Mouse (Mus musculus) layer of hippocampus, postnatal 36 days (tissue): ENCODE data around the gene C130050O18Rik. TPM values are rescaled to one million over a fixed set of nuclear protein-coding genes. Genes with fewer than 3 reads are reported as not detected.

ENCODE experiments used
- DNase-seq, 2 experiments: peaks; one replicate each; pipeline ENCODE4 v3.0.0; 2022
- total RNA-seq, 2 experiments: library from RNA; stranded (reverse); gene quantifications; 2 replicates each; pipeline ENCODE4 v1.2.3; 2021

C130050O18Rik gene
- total RNA-seq, 2 experiments from 2014 or later: 0.20 TPM; not detected in 1

DNA sequence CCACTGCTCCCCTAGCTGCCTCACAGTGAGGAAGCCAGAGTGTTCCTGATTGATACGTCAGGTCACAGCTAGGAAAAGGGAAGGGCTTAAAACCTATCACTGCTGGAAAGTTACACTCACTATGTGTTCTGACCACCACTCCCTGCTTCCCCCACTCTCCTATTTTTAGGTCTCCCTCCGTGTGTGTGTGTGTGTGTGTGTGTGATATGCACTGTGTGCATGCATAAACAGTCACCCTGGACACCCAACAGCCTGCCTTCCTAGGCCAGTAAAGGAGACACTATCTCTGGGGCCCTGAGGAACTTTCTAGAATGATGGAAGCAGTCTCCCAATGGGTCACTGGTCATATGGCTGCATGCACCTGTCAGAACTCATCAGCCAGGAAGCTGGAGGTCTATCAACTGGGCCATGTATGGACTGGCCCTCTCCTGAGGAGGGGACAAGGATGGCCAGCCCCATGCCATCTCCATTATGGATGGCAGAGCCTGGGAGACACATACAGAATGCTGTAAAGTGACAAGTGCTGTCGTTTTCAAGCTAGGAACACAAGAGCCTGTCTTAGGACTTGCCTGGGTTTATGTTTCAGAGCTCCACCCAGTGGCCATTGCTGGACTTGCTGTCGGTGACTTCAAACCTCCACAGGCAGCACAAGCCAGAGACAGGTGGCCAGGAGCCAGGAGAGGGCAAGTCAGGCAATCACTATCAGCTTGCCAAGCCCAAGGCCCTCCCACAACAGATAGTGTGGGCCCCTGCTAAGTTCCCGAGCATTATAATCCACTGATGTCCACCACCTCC, 6.9 kb upstream of the C130050O18Rik start:
- DNase-seq: peak; percentile 88

DNA sequence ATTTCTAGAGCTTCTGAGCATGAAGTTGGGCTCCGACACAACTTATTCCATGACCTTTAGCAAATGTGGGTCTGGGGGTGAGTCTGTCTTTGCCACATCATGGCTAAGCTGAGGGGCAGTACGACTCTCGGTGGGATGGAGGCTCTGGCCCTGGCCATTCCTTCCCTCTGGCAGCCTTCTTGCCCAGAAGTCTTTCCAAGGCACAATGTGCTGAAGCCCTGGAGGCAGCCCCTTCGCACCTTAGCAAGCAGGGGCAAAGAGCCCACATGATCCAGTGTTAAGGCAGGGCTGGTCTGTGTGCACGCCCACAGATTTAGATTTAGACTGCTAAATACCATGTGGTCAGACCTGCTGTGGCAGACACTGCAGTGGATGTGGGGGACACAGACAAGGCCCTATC, 6.3 kb upstream of the C130050O18Rik start:
- no peak for DNase-seq

- DNase-seq: no peak
Observed at GRCm38 (mm10) chr5:139399991-139400390, 5.1 kb upstream of the C130050O18Rik start.

GRCm38 (mm10) chr5:139402106-139402505, 3.0 kb upstream of the C130050O18Rik start:
- DNase-seq: no peak

DNA sequence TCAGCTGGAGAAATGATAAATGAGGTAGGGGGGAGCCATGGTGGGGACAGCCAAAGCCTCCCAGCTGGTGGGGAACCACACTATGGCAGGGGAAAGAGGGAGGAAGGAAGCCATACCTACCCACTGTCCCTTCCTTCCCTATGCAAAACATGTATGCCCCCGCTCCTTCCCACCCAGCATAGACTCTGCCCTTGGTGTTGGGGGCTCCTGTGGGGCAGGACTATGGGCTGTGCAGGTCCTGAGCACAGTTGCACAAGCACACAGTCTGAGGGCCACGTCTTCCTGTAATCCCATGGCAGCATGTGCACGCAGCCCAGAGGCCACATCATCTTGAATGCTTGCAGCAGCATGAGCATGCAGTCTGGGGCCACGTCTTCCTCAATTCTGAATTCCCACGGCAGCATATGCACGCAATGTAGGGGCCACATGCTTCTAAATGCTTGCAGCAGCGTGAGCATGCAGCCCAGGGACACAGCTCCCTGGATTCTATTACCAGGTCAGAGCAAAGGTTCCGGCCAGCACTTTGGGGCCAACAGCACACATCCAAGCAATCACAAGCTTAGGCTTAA, 1.3 kb upstream of the C130050O18Rik start:
- DNase-seq: no peak

DNA sequence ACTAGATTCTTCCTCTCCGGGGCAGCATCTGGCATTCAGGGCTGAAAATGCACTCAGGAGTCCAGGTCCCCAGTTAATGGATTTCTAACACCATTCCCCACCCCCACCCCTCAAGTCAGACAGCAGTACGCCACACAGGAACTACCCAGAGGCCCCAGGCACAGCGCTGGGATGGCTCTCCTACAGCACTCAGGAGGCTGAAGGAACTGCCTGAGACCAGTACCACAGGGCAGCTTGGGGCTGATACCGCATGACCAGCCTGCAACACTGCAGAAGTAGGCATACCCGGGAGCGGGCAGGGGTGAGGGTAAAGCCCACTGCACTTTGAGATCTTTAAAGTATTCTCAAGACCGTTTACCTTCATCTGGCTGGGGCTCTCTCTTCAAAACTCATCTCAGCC, 398 bp downstream of the C130050O18Rik start:
- DNase-seq: no peak

DNA sequence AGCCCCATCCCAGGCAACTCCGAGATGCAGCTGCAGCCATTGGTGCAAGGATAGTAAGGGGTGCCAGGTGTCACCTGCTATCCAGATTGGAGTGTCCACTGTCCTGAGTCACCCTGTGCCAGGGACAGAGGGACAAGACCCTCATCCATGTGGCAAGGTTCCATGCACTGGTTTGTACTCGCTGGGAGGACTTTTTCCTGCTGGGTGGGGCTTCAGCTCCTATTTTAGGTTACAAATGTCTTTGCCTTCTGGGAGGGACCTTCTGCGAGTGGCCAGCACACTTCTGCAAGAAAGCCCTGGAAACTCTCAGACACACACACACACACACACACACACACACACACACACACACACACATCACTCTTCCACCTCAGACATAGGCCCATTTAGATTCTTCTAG, 873 bp downstream of the C130050O18Rik start:
- no peak for DNase-seq

- DNase-seq: no peak
Observed at GRCm38 (mm10) chr5:139407121-139407885, 2.2 kb downstream of the C130050O18Rik start.

DNA sequence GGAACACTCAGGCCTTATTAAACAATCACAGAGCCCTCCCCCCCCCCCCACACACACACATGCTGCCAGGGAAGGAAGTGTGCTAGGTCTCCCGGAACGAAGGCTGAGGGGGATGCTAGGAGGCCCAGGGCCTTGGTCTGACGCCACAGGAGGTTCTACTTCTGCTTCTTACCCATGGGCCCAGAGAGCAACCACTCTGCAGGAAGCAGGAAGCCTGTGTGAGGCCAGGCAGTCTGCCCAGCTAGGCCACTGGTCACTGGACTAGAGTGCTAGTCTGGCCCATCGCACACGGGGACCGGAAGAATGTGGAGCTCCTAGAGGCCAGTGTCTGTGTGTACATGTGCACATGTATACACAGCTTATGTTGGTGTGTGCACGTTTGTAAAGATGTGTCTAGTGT, 3.4 kb downstream of the C130050O18Rik start:
- no peak for DNase-seq

GRCm38 (mm10) chr5:139409412-139409811, 4.3 kb downstream of the C130050O18Rik start:
- DNase-seq: no peak

- DNase-seq: no peak
Observed at GRCm38 (mm10) chr5:139410056-139410455, 5.0 kb downstream of the C130050O18Rik start.

DNA sequence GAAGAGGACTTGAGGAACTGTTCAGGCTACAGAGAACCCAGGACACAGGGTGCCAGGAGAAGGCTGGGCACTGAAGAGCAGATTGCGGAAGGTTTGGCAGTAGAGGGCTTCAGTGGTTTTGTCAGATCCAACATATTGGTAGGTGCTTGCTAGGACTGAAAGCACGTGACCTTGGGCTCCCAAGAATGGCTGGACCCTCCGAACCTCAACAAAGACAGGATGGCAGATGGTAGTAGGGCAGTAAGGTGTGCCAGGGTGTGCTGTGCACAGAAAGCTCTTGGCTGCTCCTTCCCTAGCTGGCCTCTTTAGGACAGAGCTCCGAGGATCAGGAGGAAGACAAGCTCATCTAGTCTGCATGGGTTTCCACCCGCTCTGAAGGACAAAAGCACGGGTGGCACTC, 6.0 kb downstream of the C130050O18Rik start:
- no peak for DNase-seq

DNA sequence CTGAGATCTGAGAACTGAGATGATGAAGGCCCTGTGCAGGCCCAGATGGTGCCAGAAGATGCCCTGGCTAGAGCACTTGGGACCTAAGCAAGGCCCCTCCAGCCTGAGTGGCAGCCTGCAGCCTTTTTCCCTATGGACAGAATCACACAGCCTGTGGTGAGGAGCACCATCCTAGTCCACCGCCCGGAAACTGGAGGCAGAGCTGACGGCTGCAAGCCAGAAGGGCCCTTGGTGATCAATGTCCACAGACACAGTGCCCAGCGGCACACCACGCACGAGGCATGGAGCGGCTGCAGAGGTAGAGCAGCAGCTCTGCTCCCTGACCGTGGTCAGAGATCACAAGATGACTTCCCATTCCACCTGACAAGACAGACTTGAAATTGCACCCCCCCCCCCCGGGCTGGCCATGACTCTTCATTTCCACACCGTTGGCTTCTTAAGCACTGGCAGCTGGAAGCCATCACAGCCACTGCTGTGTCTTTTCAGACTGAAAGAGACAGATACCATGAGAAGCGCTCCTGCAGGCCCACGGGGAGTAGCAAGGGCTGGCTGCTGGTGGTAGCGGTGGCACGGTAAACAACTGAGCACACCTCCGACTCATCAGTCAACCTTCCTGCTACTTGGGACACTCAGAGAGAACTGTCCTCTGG, 6.7 kb downstream of the C130050O18Rik start:
- no peak for DNase-seq

DNA sequence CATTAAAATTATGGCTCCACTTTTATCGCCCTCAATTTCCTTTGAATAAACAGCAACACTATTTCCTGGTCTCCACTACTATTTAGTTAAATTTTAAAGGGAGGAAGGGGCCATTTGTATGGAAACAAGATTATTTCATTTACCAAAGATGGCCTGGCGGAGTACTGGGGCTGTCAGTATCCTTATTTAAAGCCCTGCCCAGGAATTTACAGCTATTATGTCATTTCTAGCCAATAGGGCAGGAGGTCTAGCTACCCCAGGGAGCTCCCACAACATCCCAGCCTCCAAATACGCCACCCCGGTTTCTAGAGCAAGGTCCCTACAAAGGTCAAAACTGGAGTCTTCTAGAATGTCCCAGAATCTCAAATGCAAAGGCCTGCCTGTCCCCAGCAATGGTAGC, 8.5 kb downstream of the C130050O18Rik start:
- DNase-seq: no peak

DNA sequence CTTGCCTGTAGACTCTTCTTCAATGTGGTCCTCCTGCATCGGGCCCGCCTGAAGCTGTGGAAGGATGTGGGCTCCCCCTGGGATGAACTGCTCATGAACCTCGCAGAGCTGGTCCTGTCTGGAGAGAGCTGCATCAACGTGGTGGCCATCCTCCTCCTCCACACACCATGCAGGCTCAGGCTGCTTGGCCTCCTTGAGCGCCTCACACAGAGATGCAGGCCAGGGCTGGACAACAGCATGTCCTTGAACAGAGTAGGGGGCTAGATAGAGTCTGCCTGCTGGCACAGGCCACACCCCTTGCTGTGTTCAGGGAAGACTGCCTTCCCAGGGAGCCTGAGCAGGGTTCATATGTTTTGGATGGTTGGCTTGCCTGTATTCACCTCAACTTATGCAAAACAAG, 9.9 kb downstream of the C130050O18Rik start:
- no peak for DNase-seq

GRCm38 (mm10) chr5:139416942-139417341, 11.9 kb downstream of the C130050O18Rik start:
- DNase-seq: no peak

- DNase-seq: no peak
Observed at GRCm38 (mm10) chr5:139417480-139417879, 12.4 kb downstream of the C130050O18Rik start.

GRCm38 (mm10) chr5:139418110-139418509, 13.0 kb downstream of the C130050O18Rik start:
- no peak for DNase-seq

- DNase-seq: no peak
Observed at GRCm38 (mm10) chr5:139418633-139419032, 13.6 kb downstream of the C130050O18Rik start.

DNA sequence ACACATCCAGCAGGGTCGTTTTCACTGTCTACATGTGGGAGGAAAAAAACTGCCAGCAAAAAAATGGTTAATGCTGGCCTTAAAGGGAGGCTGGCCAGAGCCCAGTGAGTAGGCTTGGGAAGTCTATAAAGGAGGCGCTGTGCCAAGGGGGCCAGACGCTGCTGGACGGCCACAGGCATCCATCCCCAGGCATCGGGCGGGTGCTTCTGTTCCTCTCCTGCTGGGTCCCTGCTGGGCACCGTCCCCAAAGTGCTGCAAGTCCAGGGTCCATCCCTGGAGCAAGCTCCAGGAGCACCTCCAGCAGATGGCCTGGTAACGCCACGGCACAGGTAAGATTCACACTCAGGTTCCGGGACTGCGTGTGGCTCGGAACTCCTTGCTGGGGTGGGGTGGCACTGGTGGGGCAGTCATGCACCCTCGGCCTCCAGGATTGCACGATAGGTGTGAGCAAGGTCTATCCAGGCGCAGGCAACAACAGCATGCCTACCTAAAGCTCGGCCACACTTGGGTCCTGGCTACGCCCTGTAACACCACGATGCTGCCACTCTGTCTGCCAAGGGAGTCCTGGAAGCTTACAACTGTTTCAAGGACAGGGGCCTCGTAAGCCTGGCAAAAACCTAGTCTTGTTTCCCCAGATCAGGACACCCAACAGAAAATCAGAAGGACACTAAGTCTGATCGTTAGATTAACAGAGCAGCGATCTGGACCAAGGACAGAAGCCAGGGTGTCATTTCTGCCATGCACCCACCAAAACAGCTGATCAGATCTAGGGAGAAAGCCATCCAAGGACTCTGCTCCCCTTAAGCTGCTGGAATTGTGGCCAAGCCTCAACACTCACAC, 18.2 kb downstream of the C130050O18Rik start, which contains the start of gene Gper1:
Gper1 (plus strand) TSS at position 126 of the 840 bp plus-strand sequence.
- DNase-seq: no peak

DNA sequence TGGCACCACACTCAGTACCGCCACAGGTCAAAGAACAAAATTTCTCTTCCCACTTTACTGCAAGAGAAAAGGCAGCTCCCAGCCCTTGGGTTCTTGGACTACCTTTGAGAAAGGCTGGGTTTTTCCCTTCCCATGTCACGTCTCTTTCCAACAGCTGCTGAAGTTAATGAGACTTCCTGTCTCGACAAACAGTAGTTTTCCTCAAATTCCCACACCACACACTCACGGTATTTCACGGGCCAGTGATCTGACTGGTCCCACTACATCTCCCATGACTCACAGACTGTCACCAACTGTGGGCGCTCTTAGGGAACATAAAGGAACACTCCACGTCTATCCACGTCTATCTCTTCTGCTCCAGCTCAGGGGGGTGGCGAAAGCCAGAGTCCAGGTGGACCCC, 20.1 kb downstream of the C130050O18Rik start:
- no peak for DNase-seq

DNA sequence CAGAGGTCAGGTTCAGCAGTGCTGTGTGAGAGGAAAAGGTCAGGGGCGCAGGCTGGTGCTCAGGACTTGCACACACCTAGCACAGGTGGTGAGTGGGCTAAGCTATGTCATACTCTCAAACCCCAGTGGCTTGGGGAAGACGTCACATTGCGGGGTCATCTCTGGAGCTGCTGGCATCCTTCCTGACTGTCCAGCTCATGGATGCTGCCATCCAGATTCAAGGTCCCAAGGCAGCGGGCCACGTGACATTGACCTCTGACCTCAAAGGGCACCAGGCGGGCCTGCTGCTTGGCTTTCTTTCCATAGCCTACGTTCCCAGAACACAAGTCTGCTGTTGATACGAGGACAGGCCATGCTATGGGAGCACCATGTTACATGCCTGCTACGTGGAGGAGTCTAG, 21.9 kb downstream of the C130050O18Rik start:
- DNase-seq: no peak
